Mouse (Mus musculus) MEL (cell line): ENCODE data around the gene Ypel4. TPM values are rescaled to one million over a fixed set of nuclear protein-coding genes. Genes with fewer than 3 reads are reported as not detected.

Source experiments
- DNase-seq: peaks from one replicate; pipeline ENCODE4 v3.0.0; 2011; ENCODE audit warnings: low read depth, low spot score
- H3K27ac ChIP-seq: 2 replicates; pipeline ENCODE4 v1.5.1; 2012; ENCODE audit warnings: low read depth, mild to moderate bottlenecking, control low read depth, low read length, moderate library complexity; ENCODE audit not compliant: control insufficient read depth
- H3K27me3 ChIP-seq, 2 experiments: fragments of 150-350 bp in 1 of 2; sonication (generic) in 1 of 2; 2 replicates each; pipeline ENCODE4 v1.6.1; 2012; ENCODE audit warnings: low read length in 2 of 2, mild to moderate bottlenecking in 2 of 2, improper control_type of control experiment in 1 of 2, moderate library complexity in 1 of 2; ENCODE audit not compliant: insufficient read depth in 2 of 2, control insufficient read depth in 1 of 2
- H3K36me3 ChIP-seq, 2 experiments: 2 replicates each; pipeline ENCODE4 v1.6.1; 2012 to 2014; ENCODE audit warnings: low read length in 2 of 2, improper control_type of control experiment in 1 of 2, inconsistent platforms in 1 of 2, mild to moderate bottlenecking in 1 of 2; ENCODE audit not compliant: insufficient read depth in 2 of 2, control insufficient read depth in 1 of 2
- H3K4me1 ChIP-seq, 2 experiments: fragments of 150-350 bp in 1 of 2; sonication (generic) in 1 of 2; 2 replicates each; pipeline ENCODE4 v1.6.1; 2012; ENCODE audit warnings: low read length in 2 of 2, improper control_type of control experiment in 1 of 2, mild to moderate bottlenecking in 1 of 2; ENCODE audit not compliant: insufficient read depth in 2 of 2, control insufficient read depth in 1 of 2
- H3K4me3 ChIP-seq, 2 experiments: fragments of 150-350 bp in 1 of 2; sonication (generic) in 1 of 2; 2 replicates each; pipeline ENCODE4 v1.5.1; 2012; ENCODE audit warnings: low read depth in 2 of 2, low read length in 2 of 2, mild to moderate bottlenecking in 2 of 2, moderate library complexity in 2 of 2, control low read depth in 1 of 2, improper control_type of control experiment in 1 of 2; ENCODE audit not compliant: control insufficient read depth in 1 of 2, insufficient read depth in 1 of 2
- H3K79me2 ChIP-seq: 2 replicates; pipeline ENCODE4 v1.6.1; 2012; ENCODE audit warnings: mild to moderate bottlenecking, low read length, moderate library complexity; ENCODE audit not compliant: control insufficient read depth, poor library complexity, insufficient read depth
- H3K9ac ChIP-seq: 2 replicates; pipeline ENCODE4 v1.6.1; 2012; ENCODE audit warnings: low read depth, mild to moderate bottlenecking, control low read depth, low read length, moderate library complexity; ENCODE audit not compliant: control insufficient read depth, poor library complexity, severe bottlenecking
- H3K9me3 ChIP-seq: fragments of 150-350 bp; sonication (generic); replicated peaks from 2 replicates; pipeline ENCODE4 v1.6.1; 2012; ENCODE audit warnings: mild to moderate bottlenecking, low read length, improper control_type of control experiment, moderate library complexity; ENCODE audit not compliant: insufficient read depth
- BHLHE40 ChIP-seq: IDR thresholded peaks from 2 replicates; pipeline ENCODE4 v1.6.1; 2012; ENCODE audit warnings: low read depth, mild to moderate bottlenecking, inconsistent platforms, low read length, improper control_type of control experiment, borderline replicate concordance
- CHD2 ChIP-seq: IDR thresholded peaks from 2 replicates; pipeline ENCODE4 v1.6.1; 2011; ENCODE audit warnings: low read length, improper control_type of control experiment
- E2F4 ChIP-seq: IDR thresholded peaks from 2 replicates; pipeline ENCODE4 v1.6.1; 2011; ENCODE audit warnings: low read depth, low read length, improper control_type of control experiment, borderline replicate concordance
- ETS1 ChIP-seq: IDR thresholded peaks from 2 replicates; pipeline ENCODE4 v1.6.1; 2012; ENCODE audit warnings: low read depth, mild to moderate bottlenecking, inconsistent platforms, low read length, improper control_type of control experiment, moderate library complexity
- GABPA ChIP-seq: IDR thresholded peaks from 2 replicates; pipeline ENCODE4 v1.6.1; 2012; ENCODE audit warnings: low read depth, mild to moderate bottlenecking, inconsistent platforms, low read length, improper control_type of control experiment, moderate library complexity
- KAT2A ChIP-seq: conservative IDR thresholded peaks from 2 replicates; pipeline ENCODE4 v1.6.1; 2012; ENCODE audit warnings: low read depth, low read length, improper control_type of control experiment, inconsistent platforms
- MAFK ChIP-seq: IDR thresholded peaks from 2 replicates; pipeline ENCODE4 v1.6.1; 2011; ENCODE audit warnings: low read depth, mild to moderate bottlenecking, low read length, improper control_type of control experiment, borderline replicate concordance
- MAZ ChIP-seq: IDR thresholded peaks from 2 replicates; pipeline ENCODE4 v1.6.1; 2012; ENCODE audit warnings: low read depth, mild to moderate bottlenecking, inconsistent platforms, low read length, improper control_type of control experiment
- MEF2A ChIP-seq: IDR thresholded peaks from 2 replicates; pipeline ENCODE4 v1.6.1; 2014; ENCODE audit warnings: low read depth, mild to moderate bottlenecking, inconsistent platforms, low read length, improper control_type of control experiment; ENCODE audit not compliant: poor library complexity, insufficient replicate concordance, severe bottlenecking; ENCODE audit errors: extremely low read depth
- MXI1 ChIP-seq: IDR thresholded peaks from 2 replicates; pipeline ENCODE4 v1.6.1; 2011; ENCODE audit warnings: mild to moderate bottlenecking, low read depth, low read length, improper control_type of control experiment
- MYB ChIP-seq: IDR thresholded peaks from 2 replicates; pipeline ENCODE4 v1.6.1; 2011; ENCODE audit warnings: mild to moderate bottlenecking, low read depth, low read length, improper control_type of control experiment
- MYC ChIP-seq: IDR thresholded peaks from 2 replicates; pipeline ENCODE4 v1.6.1; 2011; ENCODE audit warnings: low read depth, mild to moderate bottlenecking, low read length, improper control_type of control experiment, moderate library complexity
- NELFE ChIP-seq: IDR thresholded peaks from 2 replicates; pipeline ENCODE4 v1.6.1; 2011; ENCODE audit warnings: low read depth, low read length, improper control_type of control experiment
- NRF1 ChIP-seq: IDR thresholded peaks from 2 replicates; pipeline ENCODE4 v1.6.1; 2014; ENCODE audit warnings: low read depth, mild to moderate bottlenecking, inconsistent platforms, low read length, improper control_type of control experiment, moderate library complexity; ENCODE audit not compliant: poor library complexity, insufficient read depth, severe bottlenecking
- POLR2A ChIP-seq, 2 experiments: IDR thresholded peaks; 2 replicates each; pipeline ENCODE4 v1.6.1; 2011 to 2012; ENCODE audit warnings: low read length in 2 of 2, mild to moderate bottlenecking in 2 of 2, control low read depth in 1 of 2, improper control_type of control experiment in 1 of 2, low read depth in 1 of 2, moderate library complexity in 1 of 2; ENCODE audit not compliant: control insufficient read depth in 1 of 2, insufficient read depth in 1 of 2, poor library complexity in 1 of 2
- POLR2AphosphoS2 ChIP-seq: IDR thresholded peaks from 2 replicates; pipeline ENCODE4 v1.6.1; 2011; ENCODE audit warnings: low read length, improper control_type of control experiment
- POLR2AphosphoS5 ChIP-seq: IDR thresholded peaks from 2 replicates; pipeline ENCODE4 v1.6.1; 2012; ENCODE audit warnings: low read depth, borderline replicate concordance, mild to moderate bottlenecking, inconsistent platforms, low read length, moderate library complexity, mixed read lengths
- RAD21 ChIP-seq: IDR thresholded peaks from 2 replicates; pipeline ENCODE4 v1.6.1; 2011; ENCODE audit warnings: mild to moderate bottlenecking, low read depth, low read length, improper control_type of control experiment
- SIN3A ChIP-seq: IDR thresholded peaks from 2 replicates; pipeline ENCODE4 v1.6.1; 2012; ENCODE audit warnings: low read length, improper control_type of control experiment, inconsistent platforms
- SMC3 ChIP-seq: IDR thresholded peaks from 2 replicates; pipeline ENCODE4 v1.6.1; 2011; ENCODE audit warnings: low read depth, low read length, improper control_type of control experiment
- TBP ChIP-seq: IDR thresholded peaks from 2 replicates; pipeline ENCODE4 v1.8.0; 2011; ENCODE audit warnings: low read depth, low read length, improper control_type of control experiment
- USF1 ChIP-seq: IDR thresholded peaks from 2 replicates; pipeline ENCODE4 v1.6.1; 2014; ENCODE audit warnings: low read depth, mild to moderate bottlenecking, inconsistent platforms, low read length, improper control_type of control experiment, moderate library complexity
- ZC3H11A ChIP-seq: IDR thresholded peaks from 2 replicates; pipeline ENCODE4 v1.6.1; 2012; ENCODE audit warnings: low read depth, mild to moderate bottlenecking, inconsistent platforms, low read length, improper control_type of control experiment
- ZMIZ1 ChIP-seq: IDR thresholded peaks from 2 replicates; pipeline ENCODE4 v1.6.1; 2012; ENCODE audit warnings: low read depth, mild to moderate bottlenecking, inconsistent platforms, low read length, improper control_type of control experiment, moderate library complexity
- ZNF384 ChIP-seq: IDR thresholded peaks from 2 replicates; pipeline ENCODE4 v1.6.1; 2012; ENCODE audit warnings: low read depth, mild to moderate bottlenecking, inconsistent platforms, low read length, improper control_type of control experiment
- polyA plus RNA-seq, 2 experiments: library from polyadenylated mRNA; stranded (reverse) in 1 of 2; unstranded in 1 of 2; fragments of >175 nt in 1 of 2; fragments of >200 nt in 1 of 2; gene quantifications; 2 replicates each; pipeline versions ENCODE4 v1.2.1 to v1.2.4; 2012; ENCODE audit warnings: low replicate concordance in 2 of 2, low read depth in 1 of 2; ENCODE audit not compliant: insufficient read length in 2 of 2, insufficient read depth in 1 of 2, missing spikeins in 1 of 2
- total RNA-seq: library from RNA; depleted of rRNA; stranded (reverse); fragments of 300-350 nt; gene quantifications from 2 replicates; pipeline ENCODE4 v1.2.3, GENCODE M21; 2012

Ypel4 gene
- total and polyA plus RNA-seq, 3 experiments = 0.06 TPM; not detected in 2

- H3K27ac ChIP-seq = no peak overlapping the region
- no peaks in the 10 kb centered on the region for H3K9me3 ChIP-seq
- no peak for DNase-seq
- peaks cover 5 to 19% of the 10 kb centered on the region in 2 experiments for H3K27me3 ChIP-seq
- H3K9ac ChIP-seq = no peak overlapping the region
- H3K4me3 ChIP-seq = no peak overlapping the region
- no peaks in the 10 kb centered on the region for H3K79me2 ChIP-seq
- no peaks in the 10 kb centered on the region for H3K4me1 ChIP-seq
- TF ChIP-seq CHD2 (no peak), USF1 (no peak), GABPA (no peak), POLR2AphosphoS5 (no peak), POLR2AphosphoS2 (no peak), MYC (no peak), SIN3A (no peak), MEF2A (no peak), E2F4 (no peak), NRF1 (no peak), RAD21 (no peak), SMC3 (no peak)
- H3K36me3 ChIP-seq = no peaks in the 10 kb centered on the region
Observed at GRCm38 (mm10) chr2:84741841-84742450, 8.1 kb downstream of the Ypel4 start.

DNA sequence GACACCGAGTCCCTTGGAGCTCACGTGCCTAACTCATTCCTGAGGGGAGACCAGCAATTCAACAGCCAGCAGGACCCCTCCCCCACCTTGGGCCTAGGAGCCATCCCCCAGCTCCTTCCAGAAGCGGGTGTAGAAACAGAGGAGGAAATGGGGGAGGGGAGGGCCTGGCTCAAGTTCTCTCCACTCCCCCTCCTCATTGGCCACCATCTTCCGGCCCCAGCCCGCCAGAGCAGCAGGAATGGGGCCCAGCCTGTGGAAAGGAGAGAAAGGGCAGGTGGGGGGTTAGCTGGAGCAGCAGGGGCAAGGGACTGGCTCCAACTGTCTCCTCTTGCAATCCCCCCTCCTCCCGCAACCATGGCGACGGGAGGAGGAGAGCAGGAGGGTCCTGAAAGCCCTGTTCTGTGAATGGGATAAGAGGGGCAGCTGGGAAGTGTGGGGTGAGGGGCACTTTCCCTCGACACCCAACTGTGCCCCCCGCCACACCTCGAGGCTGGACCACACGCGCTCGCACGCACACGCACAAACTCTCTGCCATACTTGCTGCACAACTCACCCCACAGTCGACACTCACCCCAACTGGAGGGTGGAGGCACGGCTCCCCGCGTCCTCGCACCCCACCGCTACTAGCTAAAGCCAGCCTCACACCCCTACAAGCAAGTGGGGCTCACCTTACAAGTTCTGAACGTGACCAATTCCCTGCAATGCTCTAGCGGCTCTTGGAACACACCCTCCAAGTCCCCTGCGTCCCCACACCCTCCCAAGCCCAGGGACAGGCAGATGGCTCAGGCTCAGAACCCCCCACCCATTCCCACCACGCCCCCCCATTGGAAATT is 8.8 kb downstream of the Ypel4 start:
- no peak overlapping the region for H3K27ac ChIP-seq
- no peaks in the 10 kb centered on the region for H3K36me3 ChIP-seq
- no peaks in the 10 kb centered on the region for H3K4me1 ChIP-seq
- TF ChIP-seq BHLHE40 (no peak), MYB (no peak), GABPA (no peak), POLR2A (IDR thresholded peaks at IDR 0.05; ENCODE audit: control insufficient read depth in 1 of 2, insufficient read depth in 1 of 2, low read depth in 1 of 2, low read length in 2 of 2, poor library complexity in 1 of 2) (no peak), ZMIZ1 (no peak), NELFE (no peak), MAZ (no peak), TBP (no peak), ZNF384 (no peak), MAFK (no peak), POLR2AphosphoS2 (no peak), MXI1 (no peak), ETS1 (no peak), ZC3H11A (no peak), MEF2A (no peak), SIN3A (no peak), E2F4 (no peak), MYC (no peak), KAT2A (no peak), RAD21 (no peak)
- no peaks in the 10 kb centered on the region for H3K9me3 ChIP-seq
- no peak for DNase-seq
- H3K9ac ChIP-seq = no peak overlapping the region
- no peak overlapping the region for H3K4me3 ChIP-seq
- H3K27me3 ChIP-seq = peaks cover 11 to 25% of the 10 kb centered on the region in 2 experiments
- no peaks in the 10 kb centered on the region for H3K79me2 ChIP-seq
